ENCODE assay signal across 8 mouse cellular contexts in the genomic region with DNA sequence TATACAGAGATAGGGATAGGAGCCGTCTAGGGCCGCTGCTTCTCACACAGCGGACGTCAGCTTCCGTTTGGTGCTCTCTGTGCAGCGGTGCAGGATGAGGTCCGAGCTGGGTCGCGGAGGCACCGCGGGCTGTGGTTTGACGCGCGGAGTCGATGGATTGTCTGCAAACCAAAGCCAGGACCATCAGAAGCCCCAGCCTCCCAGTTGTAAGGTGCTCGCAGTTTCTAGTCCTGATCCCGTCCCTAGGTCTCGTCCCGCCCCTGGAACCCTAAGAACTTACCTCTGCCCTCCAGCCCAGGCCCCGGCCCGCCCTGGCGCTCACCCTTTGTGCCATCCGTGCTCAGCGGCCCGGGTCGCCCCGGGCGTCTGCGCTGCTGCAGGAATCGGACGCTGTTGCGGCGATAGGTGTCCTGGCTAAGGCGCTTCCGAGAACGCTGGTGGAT. TPM values are rescaled to one million over a fixed set of nuclear protein-coding genes. Genes with fewer than 3 reads are reported as not detected.
DNase-seq lines count a peak whose midpoint lies in the region; ATAC-seq and TF ChIP-seq lines count a peak whose summit lies in the region.

No protein-coding gene starts in this region.

- H3K27me3 ChIP-seq in embryonic facial prominence, embryonic 15.5 days, result peaks cover 10% of the 10 kb centered on the region; the same call in 1 of the 2 replicates
- peaks cover 7% of the 10 kb centered on the region; the same call in 1 of the 2 replicates for H3K27me3 ChIP-seq in limb, embryonic 11.5 days (ENCODE audit: control insufficient read depth, insufficient read depth, low read length)

- peak overlapping the region; percentile 28; the same call in 1 of the 2 replicates for H3K9ac ChIP-seq in embryonic facial prominence, embryonic 15.5 days
- peak overlapping the region; percentile 68 for H3K9ac ChIP-seq in limb, embryonic 11.5 days (ENCODE audit: low read length)

- no peak for TF ChIP-seq CTCF in olfactory bulb, adult 2 months (IDR thresholded peaks at IDR 0.05; ENCODE audit: insufficient read depth, low read depth, low read length)

- H3K27ac ChIP-seq in embryonic facial prominence, embryonic 15.5 days (replicated peaks), result no peak overlapping the region
- no peak overlapping the region for H3K27ac ChIP-seq in limb, embryonic 11.5 days (replicated peaks; ENCODE audit: low read depth, low read length)
- no peak overlapping the region for H3K27ac ChIP-seq in olfactory bulb, adult 2 months (ENCODE audit: insufficient read depth, low read depth, low read length)

- no peak for TF ChIP-seq POLR2A in olfactory bulb, adult 2 months (IDR thresholded peaks at IDR 0.05; ENCODE audit: insufficient read depth, low read depth, low read length)

- no peaks in the 10 kb centered on the region for H3K9me3 ChIP-seq in embryonic facial prominence, embryonic 15.5 days (replicated peaks)
- H3K9me3 ChIP-seq in limb, embryonic 11.5 days (ENCODE audit: control insufficient read depth, low read length), result no peaks in the 10 kb centered on the region

- intact Hi-C loops in left cerebral cortex, postnatal 4 days (cut with DNase I), result no loop called here

- H3K36me3 ChIP-seq in embryonic facial prominence, embryonic 15.5 days, result peaks cover 8% of the 10 kb centered on the region; the same call in 1 of the 2 replicates
- H3K36me3 ChIP-seq in limb, embryonic 11.5 days (ENCODE audit: control insufficient read depth, insufficient read depth, low read length), result no peaks in the 10 kb centered on the region

- ATAC-seq in embryonic facial prominence, embryonic 15.5 days (ENCODE audit: insufficient number of reproducible peaks, low FRiP score, low TSS enrichment, low read depth), result no peak
- no peak for ATAC-seq in limb, embryonic 11.5 days (ENCODE audit: insufficient number of reproducible peaks, low FRiP score, low TSS enrichment, low read depth)

- peak; percentile 49 for DNase-seq in kidney, postnatal 10 days
- no peak for DNase-seq in kidney, adult 9 months
- peak; percentile 56 for DNase-seq in limb, embryonic 11.5 days (ENCODE audit: low spot score)
- no peak for DNase-seq in left cerebral cortex, postnatal 4 days
- DNase-seq in gastrocnemius, adult 8-10 months (ENCODE audit: low spot score in 2 of 2), result no peak
- no peak for DNase-seq in spleen, postnatal 4 days (ENCODE audit: low spot score in 2 of 2)

- peak overlapping the region; percentile 60 for H3K4me2 ChIP-seq in embryonic facial prominence, embryonic 15.5 days (replicated peaks)
- peak overlapping the region; percentile 62 for H3K4me2 ChIP-seq in limb, embryonic 11.5 days (ENCODE audit: low read depth, severe bottlenecking)

- WGBS in embryonic facial prominence, embryonic 15.5 days, result 2% methylated on average over 36 of the region's 36 CpGs
- 3% methylated on average over 36 of the region's 36 CpGs for WGBS in limb, embryonic 11.5 days
- 19% methylated on average over 36 of the region's 36 CpGs for WGBS in olfactory bulb, adult 2 months

- peaks cover 23% of the 10 kb centered on the region for H3K4me1 ChIP-seq in embryonic facial prominence, embryonic 15.5 days
- peaks cover 10% of the 10 kb centered on the region for H3K4me1 ChIP-seq in limb, embryonic 11.5 days (ENCODE audit: control insufficient read depth, insufficient read depth, low read length)
- peaks cover 10% of the 10 kb centered on the region for H3K4me1 ChIP-seq in olfactory bulb, adult 2 months (ENCODE audit: control insufficient read depth, insufficient read depth, low read length)

- peak overlapping the region; percentile 34 for H3K4me3 ChIP-seq in embryonic facial prominence, embryonic 15.5 days (replicated peaks)
- peak overlapping the region; percentile 29 for H3K4me3 ChIP-seq in limb, embryonic 11.5 days (ENCODE audit: low read depth, low read length)
- 0 out of 2 replicates have a peak overlapping the region, but pooled peaks have one; percentile 6 for H3K4me3 ChIP-seq in olfactory bulb, adult 2 months (ENCODE audit: insufficient read depth, low read depth, low read length)

RNA-seq across cellular contexts. Expression of gene Ncf1, which starts 7.7 kb away (rescaled TPM):
- polyA plus RNA-seq in embryonic facial prominence, embryonic 15.5 days (2015; fragmentation: Nextera tagmentation; extraction: Ambion mirVana), result 10.2 and 10.3 TPM in 2 replicates
- polyA plus RNA-seq in limb, embryonic 11.5 days (2014; fragmentation: Nextera tagmentation; extraction: Ambion mirVana), result 1.8 and 2.4 TPM in 2 replicates
- polyA plus RNA-seq in olfactory bulb, adult 2 months (2012; ENCODE audit: insufficient read depth, insufficient read length, low replicate concordance, missing spikeins), result not detected in 2 replicates
- 1 to 10 TPM; 2.5 to 3.7 TPM for total RNA-seq in left cerebral cortex, postnatal 4 days (2021)
- total RNA-seq in gastrocnemius, adult 8-10 months (2022), result 1 to 10 TPM in 2 of 4 experiments, under 1 TPM in 2; 0.65 to 1.5 (median 0.94) TPM

RNA-seq across cellular contexts. Expression of gene Gtf2ird2, which starts 37.9 kb away (rescaled TPM):
- polyA plus RNA-seq in embryonic facial prominence, embryonic 15.5 days (2015; fragmentation: Nextera tagmentation; extraction: Ambion mirVana), result 8.8 and 9.0 TPM in 2 replicates
- polyA plus RNA-seq in limb, embryonic 11.5 days (2014; fragmentation: Nextera tagmentation; extraction: Ambion mirVana), result 6.6 and 7.9 TPM in 2 replicates
- not detected in 2 replicates for polyA plus RNA-seq in olfactory bulb, adult 2 months (2012; ENCODE audit: insufficient read depth, insufficient read length, low replicate concordance, missing spikeins)
- total RNA-seq in left cerebral cortex, postnatal 4 days (2021), result 10 to 100 TPM; 16.5 to 19.4 TPM
- total RNA-seq in gastrocnemius, adult 8-10 months (2022), result 1 to 10 TPM; 6.9 to 8.1 (median 7.2) TPM

RNA-seq across cellular contexts. Expression of gene Rcc1l, which starts 45.2 kb away (rescaled TPM):
- 26.1 and 29.4 TPM in 2 replicates for polyA plus RNA-seq in embryonic facial prominence, embryonic 15.5 days (2015; fragmentation: Nextera tagmentation; extraction: Ambion mirVana)
- 32.7 and 35.8 TPM in 2 replicates for polyA plus RNA-seq in limb, embryonic 11.5 days (2014; fragmentation: Nextera tagmentation; extraction: Ambion mirVana)
- polyA plus RNA-seq in olfactory bulb, adult 2 months (2012; ENCODE audit: insufficient read depth, insufficient read length, low replicate concordance, missing spikeins), result not detected in 2 replicates
- 10 to 100 TPM; 21.2 to 23.2 TPM for total RNA-seq in left cerebral cortex, postnatal 4 days (2021)
- 10 to 100 TPM; 22.4 to 33.0 (median 28.5) TPM for total RNA-seq in gastrocnemius, adult 8-10 months (2022)

Comparison
In these comparisons a context has a peak if more than half of its experiments do, and no peak if none do; other contexts are left out.
1. DNase-seq: peak in kidney, postnatal 10 days (single experiment) and limb, embryonic 11.5 days (single experiment); none in kidney, adult 9 months (single experiment), left cerebral cortex, postnatal 4 days (single experiment), gastrocnemius, adult 8-10 months (0 of 2) and spleen, postnatal 4 days (0 of 2).
2. RNA of gene Rcc1l, which starts 45.2 kb away (polyA plus RNA-seq): 32.7 to 35.8 TPM in limb, embryonic 11.5 days and 26.1 to 29.4 TPM in embryonic facial prominence, embryonic 15.5 days; not detected in olfactory bulb, adult 2 months; every median in the first group is over 10 times any median in the second.
3. Peak in every context shown above with its lines, with median percentiles within 50 percentile points of each other: H3K4me3 ChIP-seq.